Mouse (Mus musculus) megakaryocyte-erythroid progenitor cell, adult 5 weeks (primary cell): ENCODE data around the gene Flii. TPM values are rescaled to one million over a fixed set of nuclear protein-coding genes. Genes with fewer than 3 reads are reported as not detected.

ENCODE experiments used
- polyA plus RNA-seq: library from polyadenylated mRNA; stranded (reverse); fragments of >175 nt; gene quantifications from 2 replicates; pipeline ENCODE4 v1.2.3, GENCODE M21; 2012

The Flii gene
- polyA plus RNA-seq = 166 and 206 TPM in 2 replicates

GRCm38 (mm10) chr11:60726601-60727391 lies at the start of gene Flii:
Gene Flii, minus strand, starts transcription at chr11:60727263.

GRCm38 (mm10) chr11:60728260-60728761 lies 1.2 kb upstream of the Flii start, which contains the start of gene Mief2:
Gene Mief2, plus strand, starts transcription at chr11:60728398.

GRCm38 (mm10) chr11:60699524-60700075 lies 27.5 kb downstream of the Flii start, which contains the start of gene Llgl1:
Gene Llgl1, plus strand, starts transcription at chr11:60699723.

Other genes with a start within 250 kb of the Flii start
- gene Alkbh5, start 190.9 kb downstream of the Flii start, polyA plus RNA-seq = 31.7 and 38.0 TPM in 2 replicates
- 21.9 and 25.6 TPM in 2 replicates for gene Llgl1, start 27.5 kb downstream of the Flii start, polyA plus RNA-seq
- gene Mief2, start 1.1 kb upstream of the Flii start, polyA plus RNA-seq = 17.2 and 18.6 TPM in 2 replicates
- 7.5 and 7.8 TPM in 2 replicates for gene Top3a, start 50.1 kb upstream of the Flii start, polyA plus RNA-seq
- gene Smcr8, start 50.3 kb upstream of the Flii start, polyA plus RNA-seq = 1.9 and 2.0 TPM in 2 replicates
- gene Shmt1, start 84.5 kb upstream of the Flii start, polyA plus RNA-seq = 7.0 TPM in 2 replicates
- gene Dhrs7b, start 103.4 kb upstream of the Flii start, polyA plus RNA-seq = 2.5 and 2.7 TPM in 2 replicates
- gene Tmem11, start 152.0 kb upstream of the Flii start, polyA plus RNA-seq = 35.8 and 40.4 TPM in 2 replicates
- gene Natd1, start 187.5 kb upstream of the Flii start, polyA plus RNA-seq = 4.7 and 5.0 TPM in 2 replicates
- gene Map2k3, start 204.8 kb upstream of the Flii start, polyA plus RNA-seq = 274 and 275 TPM in 2 replicates